Mouse (Mus musculus) heart, adult 18-20 months (tissue): ENCODE results near the gene Tmed1. TPM values are rescaled to one million over a fixed set of nuclear protein-coding genes. Genes with fewer than 3 reads are reported as not detected.
"Not testable (repeated sequence)": the region's sequence is repeated elsewhere in the genome, so short reads cannot be mapped to it uniquely, and the experiment has no call there.

Experiments
- DNase-seq, 2 experiments: peaks; one replicate each; pipeline ENCODE4 v3.0.0; 2021 to 2022; ENCODE audit warnings: mixed read lengths in 1 of 2
- total RNA-seq, 2 experiments: library from RNA; stranded (reverse); gene quantifications; 2 replicates each; pipeline ENCODE4 v1.2.3; 2021

The Tmed1 gene
- total RNA-seq, 2 experiments from 2014 or later: 45.3 to 50.9 TPM

DNA sequence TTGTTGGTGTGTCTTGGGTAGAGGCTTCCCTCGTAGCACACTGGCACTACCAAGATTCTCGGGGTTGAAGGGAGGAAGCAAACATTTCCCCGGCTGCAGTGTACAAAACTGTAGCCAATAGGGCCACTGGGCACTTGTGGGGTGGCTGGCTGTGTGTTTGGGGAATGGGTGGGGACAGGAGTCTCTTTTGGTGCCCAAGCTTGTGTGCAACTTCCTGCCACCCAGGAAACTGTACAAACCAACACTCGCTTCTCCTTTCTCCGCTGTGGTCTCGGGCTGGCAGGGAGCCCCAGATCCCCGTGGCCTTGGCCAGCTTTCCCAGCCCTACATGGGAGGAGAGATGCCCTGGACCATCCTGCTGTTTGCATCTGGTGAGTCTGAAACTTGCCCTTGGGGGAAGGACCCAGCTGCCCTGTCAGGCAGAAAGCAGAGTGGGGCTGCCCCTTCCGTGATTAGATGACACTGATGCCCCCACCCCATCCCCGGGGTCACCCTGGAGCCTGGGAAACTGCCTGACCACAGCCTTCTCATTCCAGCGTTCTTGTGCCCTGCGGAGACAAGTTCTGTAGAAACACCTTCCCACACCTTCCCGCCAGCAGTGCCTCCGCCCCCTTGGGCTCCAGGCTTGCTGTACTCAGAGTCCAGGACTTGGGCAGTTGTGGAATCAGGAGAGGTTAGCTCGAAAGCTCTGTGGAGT lies 16.0 kb upstream of the Tmed1 start, which contains the start of gene AB124611:
AB124611 (plus strand) TSS at position 240 of the 697 bp plus-strand sequence.
- peak; percentile 48 to 78 for DNase-seq

DNA sequence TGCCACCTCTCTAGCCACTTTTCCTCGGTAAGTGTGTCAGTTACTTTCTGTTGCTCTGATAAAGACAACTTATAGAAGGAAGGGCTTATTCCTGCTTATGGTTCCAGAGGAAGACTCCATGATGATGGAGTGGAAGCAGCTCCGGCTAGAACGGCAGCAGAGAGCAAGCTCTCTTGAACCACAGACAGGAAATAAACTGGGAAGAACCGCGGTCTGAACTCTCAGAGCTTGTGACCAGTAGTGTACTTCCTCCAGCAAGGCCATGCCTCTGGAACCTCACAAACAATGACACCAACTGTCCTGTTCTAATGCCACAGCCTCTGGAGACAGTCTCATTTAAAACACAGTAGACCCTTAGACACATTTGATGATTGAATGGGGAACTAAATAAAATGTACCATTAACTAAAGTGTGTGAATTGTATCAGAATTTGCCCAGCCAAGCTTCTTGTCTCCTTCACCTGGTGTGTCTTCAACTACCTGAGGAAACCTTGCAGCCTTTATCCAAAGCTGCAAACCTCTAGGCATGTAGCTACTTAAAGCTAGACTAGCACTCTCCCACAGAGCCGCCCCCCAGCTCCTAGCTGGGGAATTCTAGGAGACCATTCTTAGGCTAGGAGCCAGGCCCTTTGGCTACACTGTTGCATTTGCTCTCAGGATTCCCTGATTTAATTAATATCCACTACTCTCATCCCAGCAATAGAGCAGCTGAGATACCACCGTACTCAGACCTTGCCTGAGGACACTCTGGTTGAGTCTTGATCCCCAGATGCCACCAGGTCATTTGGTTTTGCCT lies 15.3 kb upstream of the Tmed1 start:
- peak in 1 of 2 experiments; percentile 58 for DNase-seq

DNA sequence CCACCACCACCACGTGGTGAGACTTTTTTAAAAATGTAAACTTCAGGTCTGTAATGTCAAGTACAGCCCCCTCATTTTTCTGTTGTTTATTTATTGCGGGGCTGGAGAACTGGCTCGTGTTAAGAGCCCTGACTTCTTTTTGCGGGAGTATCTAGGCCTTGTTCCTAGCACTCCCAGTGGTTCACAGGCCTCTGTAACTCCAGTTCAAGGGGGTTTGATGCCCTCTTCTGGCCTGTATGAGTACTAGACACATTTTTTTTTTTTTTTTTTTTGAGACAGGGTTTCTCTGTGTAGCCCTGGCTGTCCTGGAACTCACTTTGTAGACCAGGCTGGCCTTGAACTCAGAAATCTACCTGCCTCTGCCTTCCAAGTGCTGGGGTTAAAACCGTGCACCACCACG lies 8.6 kb upstream of the Tmed1 start:
- DNase-seq: not testable (repeated sequence)

DNA sequence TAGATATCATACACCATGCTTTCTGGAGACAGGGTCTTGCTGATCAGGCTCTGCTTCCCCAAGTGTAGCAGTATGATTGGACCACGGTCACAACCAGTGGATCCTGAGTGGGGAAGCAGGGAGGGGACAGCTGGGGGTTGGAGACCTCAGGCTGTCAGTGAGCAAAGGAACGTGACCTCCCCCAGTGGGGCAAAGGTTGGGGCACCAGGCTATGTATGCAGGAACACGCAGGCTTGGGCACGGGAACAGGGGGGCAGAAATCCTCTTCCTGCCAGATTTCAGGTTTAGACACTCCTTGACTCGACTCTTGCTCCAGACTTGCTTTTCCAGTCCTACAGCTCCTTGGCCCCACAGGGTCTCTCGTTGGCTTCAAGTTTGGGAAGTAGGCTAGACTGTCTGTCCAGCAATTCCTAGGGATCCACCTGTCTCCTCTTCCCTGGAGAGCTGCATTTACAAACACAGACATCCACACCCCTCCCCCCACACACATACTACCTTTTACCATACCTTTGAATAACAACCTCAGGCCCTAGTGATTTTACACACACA lies 8.0 kb upstream of the Tmed1 start:
- DNase-seq: no peak

DNA sequence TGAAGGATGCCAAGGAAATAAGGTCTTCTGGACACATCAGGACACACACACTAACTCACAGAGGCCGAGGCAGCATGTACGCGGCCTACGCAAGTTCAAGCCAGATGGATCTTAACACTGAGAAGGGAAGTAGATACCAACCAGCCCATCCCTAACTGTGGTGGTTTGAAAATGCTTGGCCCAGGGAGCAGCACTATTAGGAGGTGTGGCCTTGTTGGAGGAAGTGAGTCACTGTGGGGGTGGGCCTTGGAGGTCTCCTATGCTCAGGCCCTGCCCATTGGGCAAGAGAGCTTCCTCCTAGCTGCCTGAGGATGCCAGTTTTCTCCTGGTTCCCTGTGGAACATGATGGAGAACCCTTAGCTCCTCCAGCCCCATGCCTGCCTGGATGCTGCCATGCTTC lies 3.4 kb upstream of the Tmed1 start:
- no peak for DNase-seq

DNA sequence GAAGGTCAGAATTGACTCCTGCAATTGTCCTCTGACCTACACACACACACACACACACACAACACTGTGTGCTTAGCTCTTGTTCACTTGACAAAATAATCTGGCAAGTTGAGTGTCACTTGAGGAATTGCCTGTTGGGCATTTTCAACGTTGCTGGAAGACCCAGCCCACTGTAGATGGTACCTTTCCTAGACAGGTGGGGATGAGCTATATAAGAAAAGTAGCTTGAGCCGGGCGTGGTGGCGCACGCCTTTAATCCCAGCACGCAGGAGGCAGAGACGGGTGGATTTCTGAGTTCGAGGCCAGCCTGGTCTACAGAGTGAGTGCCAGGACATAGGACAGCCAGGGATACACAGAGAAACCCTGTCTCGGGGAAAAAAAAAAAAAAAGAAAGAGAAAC lies 1.0 kb upstream of the Tmed1 start:
- DNase-seq: no peak

DNA sequence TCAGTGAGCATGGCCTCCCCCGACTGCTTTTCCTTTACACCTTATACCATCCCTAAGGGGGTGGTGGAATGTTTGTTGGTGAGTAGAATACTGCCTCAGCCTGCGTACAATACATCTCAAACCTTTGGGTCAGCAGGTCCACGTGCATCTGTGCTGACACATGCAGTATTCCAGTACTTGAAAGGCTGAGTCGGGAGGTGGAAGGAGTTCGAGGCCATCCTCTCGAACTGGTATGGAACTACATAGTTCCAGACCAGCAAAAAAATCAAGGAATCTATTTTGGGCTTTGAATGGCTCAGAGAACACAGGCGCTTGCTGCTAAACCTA lies 600 bp upstream of the Tmed1 start:
- no peak for DNase-seq

DNA sequence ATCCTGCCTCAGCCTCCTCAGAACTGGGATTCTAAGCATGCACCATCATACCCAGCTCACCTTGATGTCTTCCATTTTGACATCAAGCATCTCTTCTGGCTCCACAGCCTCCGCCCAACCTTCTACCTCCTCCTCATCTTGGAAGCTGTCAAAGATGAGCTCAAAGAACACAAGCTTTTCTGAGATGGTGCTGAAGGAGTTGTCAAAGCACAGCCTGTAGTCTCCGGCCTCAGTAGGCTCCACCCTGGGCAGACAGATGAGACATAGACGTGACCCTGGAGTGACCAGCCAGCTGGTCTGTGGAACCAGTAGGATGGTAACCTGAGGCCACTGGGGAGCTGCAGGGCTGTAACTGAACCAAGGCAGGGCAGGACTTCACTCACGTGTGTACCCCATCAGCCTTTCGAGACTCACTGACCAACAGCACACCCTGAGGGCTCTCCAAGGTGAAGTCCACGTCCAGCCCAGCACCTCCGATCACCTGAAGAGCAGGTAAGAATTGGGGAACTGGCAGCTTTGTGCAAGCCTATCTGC lies 1.1 kb downstream of the Tmed1 start:
- DNase-seq: no peak

DNA sequence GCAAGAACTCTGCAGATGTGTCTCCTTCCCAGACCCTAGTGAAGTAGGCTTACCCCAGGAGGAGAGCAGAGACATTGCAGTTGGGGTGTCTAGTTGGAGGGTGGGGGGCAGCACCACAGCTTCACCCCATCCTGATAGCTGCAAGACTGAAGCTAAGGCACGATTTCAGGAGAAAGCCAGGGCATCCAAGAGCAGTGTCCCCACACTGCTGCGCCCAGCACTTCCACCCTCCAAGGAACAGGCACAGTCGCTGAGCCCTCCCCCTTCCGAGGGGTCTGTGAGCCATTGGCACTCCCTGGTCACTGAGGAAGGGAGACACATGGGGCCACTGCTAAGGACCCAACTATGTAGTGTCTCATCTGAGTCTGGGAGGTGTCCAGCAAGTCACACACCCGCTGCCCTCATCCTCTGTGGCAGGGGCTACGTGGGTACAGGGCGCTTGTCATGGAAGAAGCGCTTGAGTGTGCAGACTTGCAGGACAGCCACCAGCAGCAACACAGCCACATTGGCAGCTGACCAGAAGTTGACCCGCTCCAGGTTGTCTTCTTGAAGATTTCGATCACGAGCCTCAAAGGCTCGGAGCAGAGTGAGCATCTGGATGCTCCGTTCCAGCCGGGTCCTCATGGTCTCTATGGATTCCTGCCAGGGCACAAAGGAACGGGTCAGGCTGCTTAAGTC lies 2.2 kb downstream of the Tmed1 start:
- no peak for DNase-seq

DNA sequence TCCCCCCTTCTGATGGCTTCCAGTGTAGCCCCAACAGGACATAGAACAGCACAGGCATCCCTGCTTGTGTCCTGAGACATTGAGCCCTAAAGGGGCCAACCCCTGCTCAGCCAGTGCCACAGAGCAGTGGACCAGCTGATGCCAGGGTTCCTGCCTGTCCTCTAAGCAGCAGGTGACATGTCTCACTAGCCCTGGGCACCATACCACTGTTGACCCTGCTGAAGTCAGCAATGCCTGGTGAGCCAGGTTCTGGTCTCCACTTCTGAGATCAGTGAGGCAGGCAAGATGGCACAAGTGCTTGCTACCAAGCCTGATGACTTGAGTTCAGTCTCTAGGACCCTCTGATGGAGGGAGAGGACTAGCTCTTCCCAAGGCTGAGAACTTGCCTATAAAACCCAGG lies 4.3 kb downstream of the Tmed1 start:
- no peak for DNase-seq

DNA sequence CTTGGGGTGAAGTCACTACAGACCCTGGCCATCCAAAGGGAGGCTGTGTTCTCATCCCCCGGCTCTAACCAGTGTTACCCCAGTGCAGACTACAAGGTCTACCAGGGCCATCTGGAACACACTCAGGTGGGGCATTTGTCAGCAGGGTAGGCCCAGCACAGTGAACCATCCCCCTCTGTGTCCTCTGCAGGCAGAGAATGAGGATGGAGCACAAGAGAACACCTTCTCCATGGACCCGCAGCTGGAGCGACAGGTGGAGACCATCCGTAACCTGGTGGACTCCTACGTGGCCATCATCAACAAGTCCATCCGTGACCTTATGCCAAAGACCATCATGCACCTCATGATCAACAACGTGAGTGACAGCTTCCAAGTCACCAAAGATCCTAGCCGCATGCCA lies 6.7 kb downstream of the Tmed1 start:
- no peak for DNase-seq

DNA sequence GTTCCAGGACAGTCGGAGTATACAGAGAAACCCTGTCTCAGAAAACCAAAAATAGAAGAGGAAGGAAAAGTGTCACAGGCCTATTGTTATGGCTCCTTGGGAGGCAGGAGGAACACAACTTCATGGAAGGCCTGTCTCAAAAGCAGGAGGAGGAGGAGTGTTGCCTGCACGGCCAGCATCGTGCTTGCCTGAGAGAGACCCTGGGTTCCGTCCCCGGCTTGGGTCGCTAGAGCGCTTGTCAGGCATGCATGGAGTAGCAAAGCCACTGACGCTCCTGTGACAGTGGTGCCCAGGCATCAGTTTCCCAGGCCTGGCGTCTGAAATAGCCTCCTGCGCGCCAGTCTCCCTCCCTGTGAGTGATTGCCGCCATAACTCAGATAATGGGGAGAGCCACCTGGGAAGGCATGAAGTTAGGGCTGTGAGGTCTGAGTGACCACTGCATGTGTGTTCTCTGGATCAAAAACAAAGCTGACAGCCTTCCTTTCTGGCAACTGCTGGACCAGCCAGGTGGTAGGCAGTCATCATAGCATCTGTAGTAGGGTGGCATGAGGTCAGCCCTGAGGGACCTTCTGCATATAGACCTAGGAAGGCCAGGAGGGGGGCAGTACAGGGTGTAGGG lies 11.7 kb downstream of the Tmed1 start:
- DNase-seq: no peak

DNA sequence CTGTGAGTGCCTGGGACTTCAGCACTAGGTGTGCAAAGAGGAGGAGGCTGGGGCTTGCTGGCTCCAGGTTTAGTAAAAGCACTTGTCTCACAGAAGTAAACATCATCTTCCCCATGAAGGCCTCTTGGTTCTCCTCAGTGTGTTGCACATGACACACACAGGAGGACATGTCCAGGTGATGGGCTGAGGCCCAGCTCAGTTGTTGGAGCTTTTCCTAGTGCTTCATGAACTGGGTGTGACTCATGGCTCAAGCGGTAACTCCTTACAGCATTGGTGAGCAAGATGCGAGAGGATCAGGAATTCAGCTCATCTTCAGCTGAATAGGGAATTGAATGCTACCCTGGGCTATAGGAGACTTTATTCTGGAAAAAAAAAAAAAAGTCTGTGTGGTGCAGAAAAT lies 12.4 kb downstream of the Tmed1 start:
- DNase-seq: no peak

DNA sequence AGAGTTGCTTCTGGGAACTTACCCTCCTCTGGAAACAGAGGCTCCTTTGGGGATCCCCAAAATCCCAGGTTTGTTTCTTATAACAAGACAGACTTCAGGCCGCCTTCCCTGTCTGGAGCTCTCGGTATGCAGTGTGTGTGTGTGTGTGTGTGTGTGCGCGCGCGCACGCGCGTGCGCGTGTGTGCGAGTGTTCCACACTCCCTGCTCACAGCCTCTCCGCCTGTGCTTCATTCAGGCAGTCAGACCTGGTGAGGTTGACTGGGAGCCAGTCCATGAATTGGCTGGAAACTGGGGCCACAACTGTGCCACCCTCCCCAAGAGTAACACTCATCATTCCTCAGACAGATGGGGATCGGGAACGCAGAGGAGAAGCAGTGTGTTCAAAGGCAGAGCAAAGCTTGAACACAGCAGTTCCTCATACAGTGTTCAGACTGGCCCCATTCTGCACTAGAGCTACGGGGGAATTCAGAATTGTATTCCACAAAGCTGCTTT lies 13.0 kb downstream of the Tmed1 start:
- DNase-seq: no peak

DNA sequence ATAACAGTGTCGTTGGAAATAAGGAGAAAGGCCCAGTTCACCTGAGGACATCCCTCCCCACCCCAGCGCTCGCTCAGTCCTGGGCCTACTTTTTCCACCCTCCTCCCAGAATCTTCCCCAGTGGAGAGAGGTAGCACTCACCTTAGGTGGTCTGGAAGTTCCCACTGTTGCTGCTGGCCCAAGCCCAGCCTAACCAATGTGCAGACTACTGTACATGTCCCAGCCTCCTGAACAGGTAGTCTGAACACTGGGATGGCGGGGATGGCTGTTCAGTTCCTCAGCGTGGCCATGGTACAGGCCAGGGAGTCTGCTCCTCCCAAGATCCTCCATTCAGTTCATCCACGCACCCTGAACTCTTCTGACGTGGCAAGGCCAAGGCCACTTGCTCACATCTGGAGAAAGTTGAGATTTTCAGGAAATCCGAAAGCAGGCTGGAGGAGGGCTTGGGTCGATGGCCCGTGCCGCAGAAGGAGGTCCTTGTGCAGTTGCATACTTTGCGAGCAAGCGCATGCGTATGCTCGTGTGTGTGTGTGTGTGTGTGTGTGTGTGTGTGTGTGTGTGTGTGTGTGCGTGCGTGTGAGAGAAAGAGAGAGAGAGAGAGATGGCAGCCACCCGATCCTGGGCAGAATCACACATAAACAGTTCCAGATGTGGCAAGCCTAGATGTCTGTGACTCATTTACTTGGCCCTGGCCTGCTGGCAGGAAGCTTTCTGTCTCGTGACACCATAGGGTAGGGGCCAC lies 13.6 kb downstream of the Tmed1 start:
- peak; percentile 63 to 65 for DNase-seq

DNA sequence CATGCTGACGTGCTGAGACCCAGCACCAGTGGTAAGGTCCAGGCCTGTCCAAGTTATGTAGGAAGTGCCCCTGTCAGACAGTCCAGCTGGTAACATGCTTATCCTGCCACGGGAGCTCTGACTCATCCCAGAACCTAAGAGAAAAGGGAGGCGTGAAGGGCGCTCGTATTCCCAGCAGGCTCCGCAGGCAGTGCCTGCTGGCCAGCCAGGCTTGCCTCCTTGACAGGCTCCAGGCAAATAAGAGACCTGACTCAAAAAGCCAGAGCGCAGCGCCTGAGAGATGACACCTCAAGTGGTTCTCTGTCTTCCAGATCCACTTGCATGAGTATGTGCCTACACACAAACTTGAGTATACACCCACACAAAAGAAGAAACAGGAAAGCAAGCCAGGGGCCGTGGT lies 15.3 kb downstream of the Tmed1 start:
- no peak for DNase-seq

DNA sequence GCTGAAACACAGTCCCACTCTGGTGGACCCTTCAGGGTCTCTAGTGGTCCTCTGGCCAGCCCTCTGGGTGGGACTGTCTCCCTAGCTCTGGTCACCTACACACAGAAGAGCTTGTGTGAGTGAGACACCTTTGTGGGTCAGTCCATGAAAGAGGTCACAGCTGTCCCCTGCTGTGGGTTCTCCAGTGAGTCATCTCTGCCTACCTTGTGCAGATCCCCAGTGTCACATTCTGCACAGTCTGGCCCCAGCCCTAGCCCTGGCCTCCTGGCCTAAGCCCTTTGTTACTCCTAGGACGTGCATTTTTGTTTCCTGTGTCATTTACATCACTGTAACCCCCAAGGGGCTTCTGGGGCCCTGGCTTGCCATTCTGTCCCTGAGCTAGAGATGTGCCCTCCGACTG lies 16.1 kb downstream of the Tmed1 start:
- no peak for DNase-seq

DNA sequence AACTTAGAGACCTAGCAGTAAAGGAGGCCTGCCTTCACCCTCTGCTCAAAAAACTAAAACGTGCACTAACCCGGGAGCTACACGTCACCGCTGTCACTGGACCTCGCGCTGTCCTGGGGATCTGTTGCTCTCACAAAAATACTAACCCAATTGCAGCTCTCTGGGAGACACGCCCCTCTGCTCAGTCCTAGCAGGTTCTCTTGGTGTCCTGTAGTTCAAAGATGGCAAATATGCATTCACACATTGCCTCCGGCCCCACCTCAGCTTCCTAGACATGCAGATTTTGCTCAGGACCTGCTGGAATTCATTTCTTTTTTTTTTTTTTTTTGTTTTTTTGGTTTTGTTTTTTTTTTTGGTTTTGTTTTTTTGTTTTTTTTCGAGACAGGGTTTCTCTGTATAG lies 19.4 kb downstream of the Tmed1 start:
- no peak for DNase-seq

DNA sequence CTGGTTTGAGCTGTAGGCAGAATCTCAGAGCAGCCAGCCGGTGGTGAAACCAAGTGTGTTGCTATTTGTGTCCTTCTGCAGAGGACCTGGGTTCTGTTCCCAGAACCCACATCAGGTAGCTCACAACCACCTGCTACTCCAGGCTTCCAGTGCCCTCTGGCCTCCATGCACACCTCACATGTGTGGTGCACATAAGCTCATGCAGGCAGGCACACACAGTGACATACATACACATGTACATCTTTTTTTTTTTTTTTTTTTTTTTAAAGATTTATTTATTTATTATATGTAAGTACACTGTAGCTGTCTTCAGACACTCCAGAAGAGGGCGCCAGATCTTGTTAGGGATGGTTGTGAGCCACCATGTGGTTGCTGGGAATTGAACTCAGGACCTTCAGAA lies 21.8 kb downstream of the Tmed1 start:
- not testable (repeated sequence) for DNase-seq

DNA sequence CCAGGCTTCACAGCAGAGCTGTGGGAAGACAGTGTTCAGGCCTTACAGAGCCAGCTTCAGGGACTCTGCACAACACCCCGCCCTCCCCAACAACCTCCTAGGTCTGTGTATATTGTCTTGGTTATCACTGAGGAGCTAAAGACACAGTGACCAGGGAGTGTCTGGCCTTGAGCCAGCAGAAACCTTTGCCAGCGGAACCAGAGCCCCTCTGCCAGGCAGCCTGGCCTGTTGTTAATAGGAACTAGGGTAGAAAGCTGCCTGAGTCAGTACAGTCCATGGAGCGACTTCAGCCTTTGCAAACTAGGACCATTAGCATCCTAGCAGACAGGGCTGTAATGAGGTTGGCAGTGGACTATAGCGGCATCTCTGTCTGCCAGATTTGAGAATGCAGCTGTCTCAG lies 26.0 kb downstream of the Tmed1 start:
- no peak for DNase-seq

DNA sequence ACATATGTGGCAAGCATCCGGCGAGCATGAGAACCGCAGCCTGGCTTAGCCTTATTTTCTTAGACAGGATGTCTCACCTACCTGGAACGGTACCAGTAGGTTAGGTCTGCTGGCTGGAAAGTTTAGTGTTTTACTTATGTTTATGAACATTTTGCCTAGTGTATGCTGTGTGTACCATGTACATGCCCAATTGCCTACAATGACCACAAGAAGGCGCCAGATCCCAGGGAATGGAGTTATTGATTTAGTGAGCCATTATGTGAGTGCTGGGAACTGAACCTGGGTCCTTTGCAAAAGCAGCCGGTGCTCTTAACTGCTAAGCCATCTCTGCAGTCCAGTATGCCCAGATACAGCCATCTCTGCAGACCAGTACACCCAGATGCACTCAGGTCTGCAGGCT lies 32.3 kb downstream of the Tmed1 start:
- no peak for DNase-seq
